Mouse (Mus musculus) C2C12 (cell line): ENCODE measurements at regions not wholly inside any gene's neighbourhood (a gene's known extent, or its start where the extent isn't known, plus 50 kb on each side); places are given as distances from the start of the nearest gene placed in this dataset.

ENCODE experiments used
- CTCF ChIP-seq: IDR thresholded peaks from one replicate; pipeline ENCODE4 v1.5.1; 2011; ENCODE audit not compliant: control insufficient read depth, insufficient read depth, insufficient read length
- FOSL1 ChIP-seq: IDR thresholded peaks from one replicate; pipeline ENCODE4 v1.8.0; 2011; ENCODE audit warnings: mild to moderate bottlenecking, low read length; ENCODE audit not compliant: poor library complexity, insufficient read depth, severe bottlenecking
- MAX ChIP-seq: IDR thresholded peaks from one replicate; pipeline ENCODE4 v1.6.1; 2011; ENCODE audit warnings: mild to moderate bottlenecking, control low read depth
- MYOG ChIP-seq: IDR thresholded peaks from one replicate; pipeline ENCODE4 v1.6.1; 2011; ENCODE audit not compliant: control insufficient read depth, insufficient read length; ENCODE audit errors: extremely low read depth
- USF1 ChIP-seq: IDR thresholded peaks from one replicate; pipeline ENCODE4 v1.6.1; 2011; ENCODE audit warnings: low read depth, mild to moderate bottlenecking, control low read depth, moderate library complexity

DNA sequence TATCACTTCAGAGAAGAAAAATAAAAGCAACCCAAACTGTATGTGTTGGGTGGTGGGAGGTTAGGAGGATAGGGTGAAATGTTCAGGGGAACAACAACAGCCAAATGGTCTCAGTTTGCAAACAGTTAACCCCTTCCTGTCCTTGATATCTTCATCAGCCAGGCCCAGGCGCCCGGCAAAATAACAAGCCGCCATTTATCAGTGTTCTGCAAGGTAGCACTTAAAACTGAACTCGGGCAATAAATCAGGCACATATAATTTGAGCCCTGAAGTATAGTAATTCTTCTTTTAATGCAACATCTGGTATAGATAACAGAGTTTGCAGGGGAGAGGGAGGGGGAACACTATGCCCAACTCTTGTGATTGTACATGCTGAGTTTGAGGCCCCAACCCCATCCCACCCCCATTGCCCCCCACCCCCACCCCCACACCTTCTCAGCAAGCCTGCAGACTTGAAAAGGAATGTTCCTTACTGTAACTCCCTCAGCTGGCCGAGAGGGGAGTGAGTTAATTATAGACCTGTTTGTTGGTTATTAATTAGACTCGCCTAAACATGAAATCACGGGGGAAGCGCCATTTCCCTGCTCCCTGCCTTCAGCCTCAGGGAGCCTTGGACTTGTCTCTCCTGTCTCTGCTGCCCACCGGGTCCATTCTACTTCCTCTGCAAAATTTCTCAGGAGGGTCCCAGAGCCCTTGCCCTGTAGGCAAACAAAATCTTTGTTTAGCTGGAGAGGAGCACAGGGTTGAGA, 223.9 kb upstream of the Usp24 start:
- TF ChIP-seq CTCF (no peak), MYOG (no peak), USF1 (no peak), MAX (no peak), FOSL1 (no peak)
